Mouse (Mus musculus): ENCODE results near the gene Sult6b1.

The Sult6b1 gene

DNA sequence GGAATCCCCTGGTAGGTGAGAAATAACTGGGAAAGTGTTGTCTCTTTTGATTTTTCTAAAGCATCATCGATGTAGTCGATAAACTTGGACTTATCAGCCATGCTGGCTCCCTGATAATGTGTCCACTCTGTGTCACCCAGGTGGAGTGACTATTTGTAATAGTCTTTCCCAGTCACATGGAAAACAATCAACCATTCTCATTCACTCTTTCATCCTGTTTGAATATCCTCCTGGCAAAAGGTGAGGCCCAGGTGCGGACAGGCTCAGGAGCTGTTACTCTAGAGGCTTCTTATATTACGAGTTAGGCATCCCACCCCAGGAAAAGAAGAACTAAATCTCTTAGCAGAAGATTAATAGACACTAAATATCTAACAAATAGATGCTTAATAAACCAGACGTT, at the start of gene Sult6b1:
Gene Sult6b1 (minus strand): TSS at position 101 of the 400 bp plus-strand sequence.
- no peak for DNase-seq (ENCODE audit: low spot score in 2 of 2)

DNA sequence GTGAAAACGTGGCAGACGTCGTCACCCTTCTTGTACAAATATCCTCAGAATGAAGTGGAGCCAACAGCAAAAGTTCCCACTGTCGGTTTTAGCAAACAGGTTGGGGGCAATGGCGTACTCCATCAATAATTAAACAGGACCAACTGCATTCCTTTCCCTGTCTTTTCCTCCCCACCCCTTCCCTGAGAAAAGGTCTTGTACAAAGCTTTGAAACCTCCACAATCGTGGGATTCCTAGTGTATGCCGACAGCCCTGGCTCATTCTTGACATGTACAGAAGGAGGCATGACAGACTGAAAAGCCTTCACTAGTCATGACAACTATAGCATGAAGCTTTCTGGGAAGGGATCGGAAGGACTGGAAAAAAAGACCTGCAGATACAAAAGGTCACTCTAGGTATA, 46.4 kb upstream of the Sult6b1 start:
- no peak for DNase-seq (ENCODE audit: low spot score in 2 of 2)

- DNase-seq (ENCODE audit: low spot score in 2 of 2) = no peak
Measured at GRCm38 (mm10) chr17:78952070-78952469, 45.3 kb upstream of the Sult6b1 start.

GRCm38 (mm10) chr17:78951225-78951624, 44.4 kb upstream of the Sult6b1 start:
- DNase-seq (ENCODE audit: low spot score in 2 of 2) = no peak

DNA sequence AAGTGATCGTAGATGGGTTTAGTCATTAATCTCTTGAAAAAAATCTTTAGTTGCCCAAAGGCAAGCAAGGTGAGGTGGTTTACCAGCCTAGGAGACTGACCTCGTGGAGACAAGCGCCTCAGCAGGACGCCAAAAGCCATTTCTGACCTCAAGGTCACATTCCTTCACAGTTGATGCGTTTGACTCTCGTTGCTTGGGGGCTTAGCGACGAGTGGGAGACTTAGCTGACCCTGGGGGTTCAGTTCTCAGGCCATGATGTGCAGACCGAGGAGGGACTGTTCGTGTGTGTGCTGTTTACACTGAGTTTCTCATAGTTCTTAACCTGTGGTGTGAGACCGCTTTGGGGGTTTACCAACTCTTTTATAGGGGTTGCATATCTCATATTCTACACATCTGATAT, 35.8 kb upstream of the Sult6b1 start:
- DNase-seq (ENCODE audit: low spot score in 2 of 2) = no peak

GRCm38 (mm10) chr17:78938927-78939326, 32.1 kb upstream of the Sult6b1 start:
- DNase-seq (ENCODE audit: low spot score in 2 of 2) = no peak

GRCm38 (mm10) chr17:78937229-78937853, 30.5 kb upstream of the Sult6b1 start:
- DNase-seq (ENCODE audit: low spot score in 2 of 2) = no peak

GRCm38 (mm10) chr17:78936466-78937228, 29.9 kb upstream of the Sult6b1 start, which contains the start of the genes Cebpz and Ndufaf7:
Gene Cebpz, minus strand, starts transcription at chr17:78937066.
Gene Ndufaf7, plus strand, starts transcription at chr17:78937136.
- peak; percentile 98 for DNase-seq (ENCODE audit: low spot score in 2 of 2)

DNA sequence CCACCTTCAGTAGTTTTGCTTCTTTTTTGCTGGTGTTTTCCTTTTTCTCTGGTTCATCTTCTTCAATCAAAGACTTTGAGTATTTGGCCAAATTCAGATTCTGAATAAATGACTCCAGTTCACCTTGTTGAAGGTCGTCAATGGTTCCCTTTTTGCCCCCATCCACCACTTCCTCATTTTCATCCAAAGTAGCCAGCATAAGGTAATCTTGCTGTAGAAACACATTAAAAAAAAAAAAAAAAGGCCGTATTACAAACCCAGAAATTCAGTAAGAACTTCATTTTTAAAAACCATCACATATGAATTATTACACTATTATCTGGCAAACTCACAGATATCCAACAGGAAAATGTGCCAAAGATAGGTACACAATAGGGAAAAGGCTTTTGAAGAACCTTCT, 29.1 kb upstream of the Sult6b1 start:
- DNase-seq (ENCODE audit: low spot score in 2 of 2) = no peak

DNA sequence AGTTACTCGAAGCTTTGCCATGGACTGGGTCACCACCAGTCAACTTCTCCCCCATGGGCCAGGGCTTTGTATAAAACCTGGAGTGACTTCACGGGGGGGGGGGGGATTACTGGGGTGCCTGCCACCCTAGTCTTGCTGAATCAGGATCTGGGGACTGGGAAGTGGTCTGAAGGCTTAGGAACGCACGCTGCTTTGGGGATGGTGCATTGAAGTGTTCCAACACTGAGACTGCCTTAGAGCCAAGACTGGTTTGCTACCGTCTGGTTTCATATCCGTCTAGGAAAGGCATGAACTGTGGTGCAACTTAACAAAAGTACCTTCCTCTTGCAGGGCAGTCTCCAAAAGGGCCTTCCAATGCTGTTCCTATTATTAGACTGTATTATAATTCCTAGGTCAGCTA, 10.9 kb upstream of the Sult6b1 start:
- peak in 1 of 2 experiments; percentile 45 for DNase-seq (ENCODE audit: low spot score in 2 of 2)

- DNase-seq (ENCODE audit: low spot score in 2 of 2) = no peak
Measured at GRCm38 (mm10) chr17:78916899-78917298, 10.1 kb upstream of the Sult6b1 start.

- DNase-seq (ENCODE audit: low spot score in 2 of 2) = peak; percentile 93 to 94
Measured at GRCm38 (mm10) chr17:78916369-78916813, 9.6 kb upstream of the Sult6b1 start, which contains the start of gene Cebpzos. Gene Cebpzos, plus strand, starts transcription at chr17:78916500.

DNA sequence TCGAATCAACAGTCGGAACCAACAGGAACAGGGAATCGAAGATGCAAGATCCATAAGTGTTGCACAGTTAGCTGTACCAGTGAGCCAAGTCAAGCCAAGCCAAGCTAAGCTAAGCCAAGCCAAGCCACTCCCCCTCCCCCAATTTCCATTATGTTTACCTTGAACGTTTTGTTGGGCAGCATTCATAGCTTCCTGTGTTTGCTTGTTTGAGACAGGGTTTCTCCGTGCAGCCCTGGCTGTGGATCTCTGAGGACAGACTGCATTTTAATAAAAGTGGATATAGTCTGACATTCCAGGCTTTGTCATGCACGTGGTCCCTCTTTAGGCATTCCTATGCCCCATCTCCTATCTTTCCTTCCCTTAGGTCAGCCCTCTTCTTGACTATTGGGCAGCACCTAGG, 9.0 kb upstream of the Sult6b1 start:
- DNase-seq (ENCODE audit: low spot score in 2 of 2) = no peak

DNA sequence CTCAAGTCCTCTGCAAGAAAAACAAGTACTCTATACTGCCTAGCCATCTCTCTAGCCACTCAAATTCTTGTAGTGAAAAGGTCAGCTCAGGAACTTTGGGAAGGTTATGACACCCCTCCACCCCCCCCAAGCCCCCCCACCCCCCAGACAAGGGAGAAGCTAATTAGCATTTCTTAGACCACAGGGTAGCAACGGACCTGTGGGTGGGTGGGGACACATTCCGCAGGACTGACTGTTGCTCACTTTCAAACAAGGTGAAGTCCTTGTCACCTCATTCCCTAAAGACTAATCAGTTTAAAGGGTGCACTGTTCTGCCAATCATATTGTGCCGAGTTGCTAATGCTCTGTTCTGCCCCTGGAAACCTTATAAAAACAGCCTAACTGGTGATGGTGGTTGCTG, 7.1 kb upstream of the Sult6b1 start:
- no peak for DNase-seq (ENCODE audit: low spot score in 2 of 2)

DNA sequence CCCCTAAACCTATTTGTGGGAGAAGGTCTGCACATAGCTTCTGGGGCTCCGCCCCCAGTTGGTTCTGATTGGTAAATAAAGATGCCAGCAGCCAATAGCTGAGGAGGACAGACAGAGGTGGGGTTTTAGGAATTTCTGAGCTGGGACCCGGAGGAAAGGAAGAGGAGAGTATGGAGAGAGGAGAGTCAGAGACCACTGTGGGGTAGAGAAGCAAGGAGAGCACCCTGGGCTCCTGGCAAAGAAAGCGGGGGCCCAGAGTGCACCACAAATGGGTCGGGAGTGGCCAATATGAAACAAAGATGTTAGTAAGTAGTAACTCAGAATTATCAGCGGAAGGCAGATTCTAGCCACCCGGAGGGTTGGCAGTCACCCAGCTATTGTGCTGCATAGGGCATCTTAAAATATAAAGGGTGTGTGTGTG, 6.1 kb upstream of the Sult6b1 start:
- peak; percentile 57 to 77 for DNase-seq (ENCODE audit: low spot score in 2 of 2)

- DNase-seq (ENCODE audit: low spot score in 2 of 2) = no peak
Measured at GRCm38 (mm10) chr17:78909374-78909773, 2.6 kb upstream of the Sult6b1 start.

GRCm38 (mm10) chr17:78903158-78903557, 3.6 kb downstream of the Sult6b1 start:
- no peak for DNase-seq (ENCODE audit: low spot score in 2 of 2)

DNA sequence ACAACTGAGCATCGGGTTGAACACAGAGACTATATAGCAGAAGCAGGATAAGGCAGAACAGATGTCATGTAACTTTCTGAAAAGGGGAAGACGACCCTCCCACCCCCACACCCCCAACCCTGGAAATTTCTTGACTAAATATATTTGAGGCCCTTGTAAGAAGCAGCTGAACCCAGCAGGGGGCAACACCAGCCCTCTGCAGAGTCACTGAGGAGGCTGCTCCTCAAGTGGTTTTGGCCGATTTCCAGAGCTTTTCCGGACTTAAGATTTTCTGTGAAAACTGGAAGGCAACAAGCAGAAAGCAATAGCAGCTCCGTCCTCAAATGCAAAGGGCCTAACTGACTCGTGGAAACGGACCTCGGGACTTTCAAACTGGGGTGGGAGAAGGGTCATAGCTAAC, 11.4 kb downstream of the Sult6b1 start:
- DNase-seq (ENCODE audit: low spot score in 2 of 2) = peak; percentile 57 to 72

- DNase-seq (ENCODE audit: low spot score in 2 of 2) = no peak
Measured at GRCm38 (mm10) chr17:78894991-78895390, 11.8 kb downstream of the Sult6b1 start.

GRCm38 (mm10) chr17:78891020-78891419, 15.8 kb downstream of the Sult6b1 start:
- no peak for DNase-seq (ENCODE audit: low spot score in 2 of 2)

DNA sequence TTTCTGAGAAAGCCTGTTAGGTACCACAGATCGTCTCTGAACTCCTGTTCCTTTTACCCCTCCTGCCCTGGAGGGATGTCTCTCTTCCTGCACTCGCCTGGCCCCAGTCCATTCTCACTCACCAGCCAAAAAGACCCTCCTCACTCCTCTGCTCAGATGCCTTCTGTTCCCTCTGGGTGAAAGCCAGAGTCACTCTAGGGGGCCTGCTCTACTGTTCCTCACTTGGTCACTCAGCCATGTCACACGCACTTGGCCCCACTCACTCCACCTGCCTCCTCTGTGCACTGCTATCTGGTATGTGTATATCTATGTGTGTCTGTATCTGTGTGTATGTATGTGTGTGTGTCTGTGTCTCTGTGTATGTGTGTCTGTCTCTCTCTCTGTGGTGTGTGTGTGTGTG, 17.6 kb downstream of the Sult6b1 start:
- no peak for DNase-seq (ENCODE audit: low spot score in 2 of 2)

- no peak for DNase-seq (ENCODE audit: low spot score in 2 of 2)
Measured at GRCm38 (mm10) chr17:78888554-78888953, 18.2 kb downstream of the Sult6b1 start.

Measured in right cerebral cortex, postnatal 10 days (tissue).